Mouse (Mus musculus) embryonic facial prominence, embryonic 14.5 days (tissue): Measurements from ENCODE around the gene Kalrn. TPM values are rescaled to one million over a fixed set of nuclear protein-coding genes. Genes with fewer than 3 reads are reported as not detected.

Source experiments
- ATAC-seq: fragments of 200-750 bp; cut with Nextera tagmentation; 2 replicates; pipeline ENCODE4 v1.8.0; 2017; ENCODE audit warnings: low read depth, moderate number of reproducible peaks, moderate TSS enrichment
- DNase-seq: peaks from one replicate; pipeline ENCODE4 v3.0.0-alpha.2; 2015; ENCODE audit warnings: low spot score
- H3K27ac ChIP-seq: fragments of 300-500 bp; sonication (generic); replicated peaks from 2 replicates; pipeline ENCODE4 v1.5.1; 2014; ENCODE audit warnings: low read depth, mild to moderate bottlenecking, low read length, moderate library complexity
- H3K27me3 ChIP-seq: fragments of 300-500 bp; sonication (generic); replicated peaks from 2 replicates; pipeline ENCODE4 v1.6.1; 2014; ENCODE audit warnings: low read length; ENCODE audit not compliant: control insufficient read depth, insufficient read depth
- H3K36me3 ChIP-seq: fragments of 300-500 bp; sonication (generic); 2 replicates; pipeline ENCODE4 v1.6.1; 2014; ENCODE audit warnings: low read length, mixed read lengths; ENCODE audit not compliant: control insufficient read depth, insufficient read depth
- H3K4me1 ChIP-seq: fragments of 300-500 bp; sonication (generic); 2 replicates; pipeline ENCODE4 v1.6.1; 2014; ENCODE audit warnings: antibody characterized with exemption, low read length; ENCODE audit not compliant: control insufficient read depth, insufficient read depth
- H3K4me2 ChIP-seq: fragments of 300-500 bp; sonication (generic); 2 replicates; pipeline ENCODE4 v1.6.1; 2014; ENCODE audit warnings: low read depth, mild to moderate bottlenecking, low read length, moderate library complexity, mixed read lengths
- H3K4me3 ChIP-seq: fragments of 300-500 bp; sonication (generic); 2 replicates; pipeline ENCODE4 v1.5.1; 2014; ENCODE audit warnings: low read depth, mild to moderate bottlenecking, low read length
- H3K9ac ChIP-seq: fragments of 300-500 bp; sonication (generic); 2 replicates; pipeline ENCODE4 v1.6.1; 2014; ENCODE audit warnings: low read depth, mild to moderate bottlenecking, low read length, moderate library complexity, mixed read lengths
- H3K9me3 ChIP-seq: fragments of 300-500 bp; sonication (generic); 2 replicates; pipeline ENCODE4 v1.6.1; 2016; ENCODE audit warnings: low read length; ENCODE audit not compliant: control insufficient read depth
- WGBS: fragments of 180-500 bp; shearing (Covaris S2); extraction: QIAGEN DNeasy Blood & Tissue Kit; methylation state at CpG from one replicate; pipeline ENCODE4 v1.1.7; 2014; 5-methylcytosine and 5-hydroxymethylcytosine counted together
- polyA plus RNA-seq: library from polyadenylated mRNA; unstranded; fragments of >200 nt; fragmentation: Nextera tagmentation; extraction: Ambion mirVana; gene quantifications from 2 replicates; pipeline ENCODE4 v1.2.1, GENCODE M21; 2014

The Kalrn gene
- polyA plus RNA-seq, 1 experiment from 2014 or later: 12.2 TPM

GRCm38 (mm10) chr16:34344895-34345876, 228.1 kb downstream of the Kalrn start:
- ATAC-seq (no peak), DNase-seq (no peak)
- WGBS: 90% methylated on average over 8 of the region's 8 CpGs
- H3K4me2 ChIP-seq: no peak overlapping the region
- H3K27ac ChIP-seq: no peak overlapping the region
- 0 out of 2 replicates have a peak, but pooled peaks cover 6% of the 10 kb centered on the region for H3K4me1 ChIP-seq
- no peaks in the 10 kb centered on the region for H3K9me3 ChIP-seq
- no peaks in the 10 kb centered on the region for H3K36me3 ChIP-seq
- no peak overlapping the region for H3K4me3 ChIP-seq
- no peaks in the 10 kb centered on the region for H3K27me3 ChIP-seq
- no peak overlapping the region for H3K9ac ChIP-seq

- H3K9me3 ChIP-seq: no peaks in the 10 kb centered on the region
- no peaks in the 10 kb centered on the region for H3K36me3 ChIP-seq
- H3K4me3 ChIP-seq: no peak overlapping the region
- H3K9ac ChIP-seq: no peak overlapping the region
- no peaks in the 10 kb centered on the region for H3K27me3 ChIP-seq
- 0 out of 2 replicates have a peak, but pooled peaks cover 6% of the 10 kb centered on the region for H3K4me1 ChIP-seq
- DNase-seq: peak; percentile 59
- no peak overlapping the region for H3K4me2 ChIP-seq
- WGBS: 45% methylated on average over 1 of the region's 1 CpGs
- H3K27ac ChIP-seq: no peak overlapping the region
- ATAC-seq: no peak; the same call in 1 of the 2 replicates
Observed at GRCm38 (mm10) chr16:34343968-34344367, 229.4 kb downstream of the Kalrn start.

DNA sequence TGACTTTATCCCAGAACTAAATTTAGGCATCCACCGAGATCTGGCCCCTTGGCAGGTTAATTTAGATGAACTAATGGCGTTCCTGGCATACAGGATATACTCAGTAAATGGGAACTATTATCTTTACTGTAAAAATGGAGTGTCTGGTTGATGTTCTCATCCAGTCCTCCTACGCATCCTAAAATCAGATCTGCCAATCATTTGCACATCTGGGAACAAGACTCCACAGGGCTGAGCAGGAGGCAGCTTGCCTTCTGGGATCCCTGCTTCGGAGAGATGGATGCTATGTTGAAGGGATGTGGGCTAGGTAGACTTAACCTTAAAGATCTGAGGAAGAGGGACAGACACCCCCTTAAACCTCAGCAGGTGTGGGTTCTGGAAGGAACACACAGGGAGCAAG, 230.2 kb downstream of the Kalrn start:
- H3K27ac ChIP-seq: no peak overlapping the region
- DNase-seq (no peak), ATAC-seq (no peak)
- H3K27me3 ChIP-seq: no peaks in the 10 kb centered on the region
- no peak overlapping the region for H3K4me2 ChIP-seq
- H3K36me3 ChIP-seq: no peaks in the 10 kb centered on the region
- 0 out of 2 replicates have a peak, but pooled peaks cover 5% of the 10 kb centered on the region for H3K4me1 ChIP-seq
- H3K9ac ChIP-seq: no peak overlapping the region
- H3K9me3 ChIP-seq: no peaks in the 10 kb centered on the region
- WGBS: 71% methylated on average over 4 of the region's 4 CpGs
- H3K4me3 ChIP-seq: no peak overlapping the region

DNA sequence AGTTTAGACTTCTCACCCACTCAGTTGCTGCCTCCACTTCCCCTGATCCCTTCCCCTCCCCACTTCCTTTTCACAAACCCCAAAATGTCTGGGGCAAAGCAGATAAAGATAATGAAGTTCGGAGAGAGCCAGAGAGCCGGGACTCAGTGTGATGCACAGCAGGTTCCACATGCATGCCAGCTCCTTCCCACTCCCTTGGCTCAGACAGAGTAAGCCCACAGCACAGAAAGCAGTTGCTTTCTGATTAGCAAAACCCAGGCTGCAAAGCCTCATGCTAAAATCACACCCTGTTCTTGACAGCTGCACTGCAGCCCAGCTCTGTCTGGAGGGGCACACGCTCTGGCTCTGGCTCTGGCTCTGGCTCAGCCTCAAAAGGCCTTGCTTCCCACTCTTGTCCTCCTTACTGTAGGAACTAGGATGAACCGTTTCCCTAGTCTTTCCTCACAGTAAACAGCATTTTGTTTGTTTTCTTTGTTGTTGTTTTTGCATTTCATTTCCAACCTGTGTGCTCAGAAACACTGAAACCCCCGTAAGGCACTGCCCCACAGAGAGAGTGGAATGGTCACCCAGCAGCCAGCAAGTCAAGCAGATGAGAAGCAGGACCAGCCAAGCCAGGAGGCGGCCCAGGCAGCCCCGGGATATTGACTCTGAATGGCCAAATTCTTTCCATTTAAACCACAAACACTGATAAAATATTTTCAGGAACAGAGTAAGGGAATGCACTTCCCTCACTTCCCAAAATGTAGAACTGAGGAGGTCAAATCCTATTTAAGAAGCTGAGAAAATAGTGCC, 230.8 kb downstream of the Kalrn start:
- DNase-seq: peak; percentile 68
- peak; percentile 60; the same call in 1 of the 2 replicates for ATAC-seq
- Histone ChIP-seq H3K36me3 (no peaks in the 10 kb centered on the region), H3K4me2 (no peak overlapping the region), H3K27ac (no peak overlapping the region), H3K4me3 (no peak overlapping the region), H3K4me1 (0 out of 2 replicates have a peak, but pooled peaks cover 3% of the 10 kb centered on the region), H3K9me3 (no peaks in the 10 kb centered on the region), H3K27me3 (no peaks in the 10 kb centered on the region), H3K9ac (no peak overlapping the region)
- WGBS: 60% methylated on average over 7 of the region's 7 CpGs

DNA sequence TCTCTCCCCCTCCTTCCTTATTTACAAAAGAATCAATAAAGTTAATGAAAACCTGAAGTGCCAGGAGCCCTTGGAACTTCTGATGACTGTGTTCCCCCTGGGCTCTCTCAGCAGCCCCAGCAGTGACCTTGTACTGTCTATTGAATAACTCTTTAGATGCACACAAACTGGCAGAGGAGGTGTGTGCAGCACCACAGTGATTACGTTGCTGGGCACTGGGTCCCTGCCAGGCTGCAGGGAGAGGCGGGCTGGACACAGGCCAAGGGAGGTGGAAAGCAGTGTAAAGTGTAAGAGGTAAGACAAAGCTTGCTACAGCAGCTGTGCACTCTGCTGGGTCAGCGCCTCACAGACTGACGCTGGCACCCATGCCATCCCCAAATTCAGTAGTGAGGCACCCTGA, 238.4 kb downstream of the Kalrn start:
- Histone ChIP-seq H3K4me3 (no peak overlapping the region), H3K27me3 (no peaks in the 10 kb centered on the region), H3K27ac (no peak overlapping the region), H3K36me3 (no peaks in the 10 kb centered on the region), H3K4me1 (peaks cover 6% of the 10 kb centered on the region; the same call in 1 of the 2 replicates), H3K9ac (no peak overlapping the region), H3K4me2 (no peak overlapping the region), H3K9me3 (no peaks in the 10 kb centered on the region)
- ATAC-seq (peak; percentile 34; the same call in 1 of the 2 replicates), DNase-seq (peak; percentile 50)
- 66% methylated on average over 4 of the region's 4 CpGs for WGBS

GRCm38 (mm10) chr16:34331630-34332029, 241.7 kb downstream of the Kalrn start:
- ATAC-seq (peak; percentile 74; the same call in 1 of the 2 replicates), DNase-seq (peak; percentile 84)
- H3K27me3 ChIP-seq: no peaks in the 10 kb centered on the region
- H3K27ac ChIP-seq: no peak overlapping the region
- no peaks in the 10 kb centered on the region for H3K36me3 ChIP-seq
- no peaks in the 10 kb centered on the region for H3K9me3 ChIP-seq
- peaks cover 6% of the 10 kb centered on the region; the same call in 1 of the 2 replicates for H3K4me1 ChIP-seq
- no peak overlapping the region for H3K4me3 ChIP-seq
- whole genome bisulfite sequencing: 43% methylated on average over 5 of the region's 5 CpGs
- no peak overlapping the region for H3K4me2 ChIP-seq
- no peak overlapping the region for H3K9ac ChIP-seq

- DNase-seq (no peak), ATAC-seq (no peak)
Observed at GRCm38 (mm10) chr16:34329876-34330275, 243.5 kb downstream of the Kalrn start.

GRCm38 (mm10) chr16:34329431-34329873, 243.9 kb downstream of the Kalrn start:
- Histone ChIP-seq H3K4me2 (no peak overlapping the region), H3K27me3 (no peaks in the 10 kb centered on the region), H3K9ac (no peak overlapping the region), H3K36me3 (no peaks in the 10 kb centered on the region), H3K4me1 (no peaks in the 10 kb centered on the region), H3K27ac (no peak overlapping the region), H3K4me3 (no peak overlapping the region), H3K9me3 (no peaks in the 10 kb centered on the region)
- no peak for ATAC-seq
- DNase-seq: peak; percentile 81
- 50% methylated on average over 12 of the region's 12 CpGs for WGBS

More at GRCm38 (mm10) chr16:34329876-34330275, 243.5 kb downstream of the Kalrn start:
- Histone ChIP-seq H3K4me3 (no peak overlapping the region), H3K27me3 (no peaks in the 10 kb centered on the region), H3K4me2 (no peak overlapping the region), H3K27ac (no peak overlapping the region; the same call in 1 of the 2 replicates), H3K36me3 (no peaks in the 10 kb centered on the region), H3K4me1 (peaks cover 4% of the 10 kb centered on the region; the same call in 1 of the 2 replicates), H3K9me3 (no peaks in the 10 kb centered on the region), H3K9ac (no peak overlapping the region)
- WGBS: 66% methylated on average over 9 of the region's 9 CpGs
